Mouse (Mus musculus) kidney, adult 9 months (tissue): ENCODE results near the gene Tnfsf13b.

Source experiments
- DNase-seq: peaks from one replicate; pipeline ENCODE4 v3.0.0; 2022

Gene Tnfsf13b

DNA sequence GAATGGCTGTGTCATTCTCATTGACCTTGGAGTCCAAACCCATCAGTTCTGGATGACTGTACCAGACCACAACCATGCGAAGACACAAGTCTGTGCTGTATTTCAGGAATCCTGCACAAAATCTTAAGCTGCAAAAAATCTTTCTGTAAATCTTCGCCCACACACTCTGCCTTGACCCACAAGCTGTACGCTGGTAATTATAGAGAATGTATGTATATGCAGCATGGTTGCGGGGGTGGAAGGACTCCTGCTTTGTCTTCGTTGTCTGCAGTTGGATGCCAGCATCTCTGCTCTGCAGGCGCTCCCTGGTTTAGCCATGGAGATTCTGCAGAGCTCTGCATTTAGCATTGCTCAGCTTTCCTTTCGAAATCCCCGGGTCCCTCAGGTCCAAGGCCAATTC is 42.9 kb downstream of the Tnfsf13b start:
- DNase-seq = no peak

DNA sequence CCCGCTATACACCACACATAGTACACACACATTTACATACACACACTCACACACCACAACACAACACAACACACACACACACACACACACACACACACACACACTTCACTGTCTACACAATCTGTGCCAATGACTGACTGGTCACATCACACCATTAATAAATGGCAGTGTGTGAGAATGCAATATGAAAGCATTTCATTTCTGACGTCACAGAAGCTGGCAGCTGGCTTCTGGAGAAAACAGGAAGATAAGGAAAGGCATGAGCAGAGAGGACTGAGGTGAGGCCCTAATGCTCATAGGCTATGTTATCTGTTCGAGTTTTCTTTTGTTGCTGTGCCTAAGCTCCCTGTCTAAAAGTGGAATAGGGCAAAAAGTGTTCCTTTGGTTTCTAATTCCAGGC is 45.3 kb downstream of the Tnfsf13b start:
- DNase-seq = no peak

DNA sequence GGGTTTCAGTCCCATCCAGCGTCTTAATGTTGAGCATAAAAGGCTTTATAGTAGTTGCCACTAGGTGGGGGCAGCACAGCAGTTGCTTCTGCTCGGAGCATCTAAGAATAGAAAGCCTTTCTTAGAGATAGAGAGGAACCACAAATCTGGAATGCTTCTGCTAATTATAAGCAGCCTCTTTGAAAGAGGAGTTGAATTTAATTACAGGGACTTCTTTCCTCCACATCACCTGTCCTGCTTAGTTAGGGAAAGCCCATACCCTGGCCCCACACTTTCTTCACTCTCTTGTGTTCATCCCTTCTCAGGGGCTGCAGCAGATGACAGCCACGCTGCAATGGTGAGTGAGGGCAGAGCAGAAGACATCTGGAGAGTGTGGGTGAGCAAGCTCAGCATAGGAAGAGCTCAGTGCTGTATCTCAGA is 47.3 kb downstream of the Tnfsf13b start:
- DNase-seq = peak; percentile 11

DNA sequence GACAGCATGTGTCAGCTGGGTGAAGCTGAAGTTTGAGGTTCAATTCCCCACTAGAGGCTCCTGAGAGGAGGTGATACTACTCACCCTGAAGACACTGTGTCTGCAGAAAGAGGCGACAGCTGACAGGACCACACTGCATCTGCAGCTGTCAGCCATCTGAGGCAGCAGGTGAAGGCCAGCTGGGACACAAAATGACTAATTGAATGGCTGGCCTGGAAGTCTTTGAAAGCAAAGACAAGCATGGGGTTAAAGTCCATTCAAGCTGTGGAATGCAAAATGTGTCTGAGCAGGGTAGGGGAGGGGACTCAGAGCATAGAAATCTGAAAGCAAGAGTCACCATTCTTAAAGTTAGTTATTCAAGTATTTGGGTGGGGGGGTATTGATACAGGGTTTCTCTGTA is 54.7 kb downstream of the Tnfsf13b start:
- DNase-seq = no peak

DNA sequence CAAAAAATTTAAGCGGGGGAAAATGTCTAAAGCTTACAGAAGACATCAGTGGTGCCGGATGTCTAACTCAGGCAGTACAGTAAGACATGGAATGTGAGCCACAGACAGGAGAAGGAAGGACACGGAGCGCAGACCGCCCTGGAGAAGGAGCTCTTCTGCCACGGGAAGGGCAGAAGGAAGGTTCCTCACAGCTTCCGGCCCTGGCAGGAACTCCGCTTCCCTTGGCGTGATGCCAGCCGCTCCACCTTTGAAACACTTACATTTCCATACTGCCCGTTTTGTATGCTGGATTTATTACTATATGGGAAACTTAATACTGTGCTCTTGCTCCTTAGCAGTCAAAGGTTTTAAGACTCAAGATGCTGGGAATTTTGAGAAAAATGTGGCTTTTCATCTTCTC is 60.6 kb downstream of the Tnfsf13b start:
- no peak for DNase-seq

DNA sequence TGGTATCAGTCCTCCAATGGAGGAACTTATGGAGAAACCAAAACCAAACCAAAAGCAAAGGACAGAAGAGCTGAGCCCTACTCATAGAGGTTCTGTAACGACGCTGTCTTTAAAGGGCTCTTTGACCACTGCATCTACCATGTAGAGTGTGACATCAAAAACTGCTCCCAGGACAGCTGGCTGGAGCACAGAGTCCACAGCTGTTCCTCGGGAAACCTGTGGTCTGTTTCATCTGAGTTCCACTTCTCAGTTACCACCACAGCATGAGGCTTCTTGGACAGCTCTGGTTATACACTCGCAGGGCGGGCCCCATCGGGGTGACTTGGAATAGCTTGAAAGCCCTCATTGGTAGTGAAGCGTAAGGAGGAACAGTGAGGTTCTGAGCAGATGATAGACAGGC is 61.5 kb downstream of the Tnfsf13b start:
- no peak for DNase-seq

DNA sequence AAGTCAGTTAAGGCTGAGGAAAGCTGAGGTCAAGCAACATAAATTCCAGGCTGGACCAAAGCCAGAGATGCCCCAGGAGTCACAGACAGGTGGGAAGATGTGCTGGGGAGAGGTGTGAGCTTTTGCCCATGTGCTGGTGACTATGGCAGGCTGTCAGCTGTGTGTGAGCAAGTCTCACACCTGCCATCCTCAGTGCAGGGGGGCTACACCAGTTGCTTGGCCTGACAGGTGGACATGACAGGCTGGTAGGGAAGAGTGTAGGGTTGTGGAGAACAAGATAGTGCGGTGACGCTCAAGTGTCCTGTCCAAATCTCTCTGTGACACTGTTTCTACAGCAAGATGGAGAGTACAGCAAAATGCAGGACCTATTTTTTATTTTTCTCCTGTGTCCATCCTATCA is 66.1 kb downstream of the Tnfsf13b start:
- DNase-seq = no peak
